Mouse (Mus musculus) layer of hippocampus, postnatal 14 days (tissue): ENCODE measurements at regions not wholly inside any gene's neighbourhood (a gene's known extent, or its start where the extent isn't known, plus 50 kb on each side); places are given as distances from the start of the nearest gene placed in this dataset.

ENCODE experiments used
- DNase-seq, 2 experiments: peaks; one replicate each; pipeline ENCODE4 v3.0.0; 2021 to 2022; ENCODE audit warnings: low spot score in 2 of 2, mixed read lengths in 1 of 2

GRCm38 (mm10) chr3:140566996-140567517 is 645.1 kb downstream of the Pdha2 start:
- no peak for DNase-seq

- DNase-seq = no peak
These were observed 657.4 kb downstream of the Pdha2 start for GRCm38 (mm10) chr3:140554736-140555135.

GRCm38 (mm10) chr3:140548483-140548882 is 663.7 kb downstream of the Pdha2 start:
- DNase-seq = peak in 1 of 2 experiments; percentile 12

GRCm38 (mm10) chr3:140531747-140532502 is 680.2 kb downstream of the Pdha2 start:
- DNase-seq = no peak

- DNase-seq = no peak
These were observed 690.4 kb downstream of the Pdha2 start for GRCm38 (mm10) chr3:140521653-140522278.

- no peak for DNase-seq
These were observed 701.3 kb downstream of the Pdha2 start for GRCm38 (mm10) chr3:140510835-140511234.

GRCm38 (mm10) chr3:140510094-140510493 is 702.1 kb downstream of the Pdha2 start:
- DNase-seq = no peak

- no peak for DNase-seq
These were observed 718.0 kb downstream of the Pdha2 start for GRCm38 (mm10) chr3:140494134-140494533.

- DNase-seq = no peak
These were observed 734.4 kb downstream of the Pdha2 start for GRCm38 (mm10) chr3:140477670-140478208.

GRCm38 (mm10) chr3:140476534-140476933 is 735.6 kb downstream of the Pdha2 start:
- DNase-seq = no peak

GRCm38 (mm10) chr3:140452513-140452912 is 759.6 kb downstream of the Pdha2 start:
- no peak for DNase-seq

- DNase-seq = no peak
These were observed 761.0 kb downstream of the Pdha2 start for GRCm38 (mm10) chr3:140451148-140451547.

- DNase-seq = no peak
These were observed 802.9 kb downstream of the Pdha2 start for GRCm38 (mm10) chr3:140409239-140409638.
